Mouse (Mus musculus): ENCODE measurements around the gene Syvn1. TPM values are rescaled to one million over a fixed set of nuclear protein-coding genes. Genes with fewer than 3 reads are reported as not detected.
"Not testable (repeated sequence)": the region's sequence is repeated elsewhere in the genome, so short reads cannot be mapped to it uniquely, and the experiment has no call there.

The Syvn1 gene
- total RNA-seq, 2 experiments from 2014 or later = 28.9 to 30.7 TPM

- DNase-seq (ENCODE audit: low spot score in 2 of 2) = no peak
Measured at GRCm38 (mm10) chr19:6038326-6038725, 8.1 kb upstream of the Syvn1 start.

- DNase-seq (ENCODE audit: low spot score in 2 of 2) = no peak
Measured at GRCm38 (mm10) chr19:6040002-6040401, 6.4 kb upstream of the Syvn1 start.

GRCm38 (mm10) chr19:6042293-6042692, 4.1 kb upstream of the Syvn1 start:
- no peak for DNase-seq (ENCODE audit: low spot score in 2 of 2)

GRCm38 (mm10) chr19:6044102-6044501, 2.3 kb upstream of the Syvn1 start:
- not testable (repeated sequence) for DNase-seq (ENCODE audit: low spot score in 2 of 2)

- no peak for DNase-seq (ENCODE audit: low spot score in 2 of 2)
Measured at GRCm38 (mm10) chr19:6045366-6046293, 746 bp upstream of the Syvn1 start.

GRCm38 (mm10) chr19:6047154-6047898, 950 bp downstream of the Syvn1 start:
- DNase-seq (ENCODE audit: low spot score in 2 of 2) = no peak

- DNase-seq (ENCODE audit: low spot score in 2 of 2) = no peak
Measured at GRCm38 (mm10) chr19:6047899-6048166, 1.5 kb downstream of the Syvn1 start.

GRCm38 (mm10) chr19:6048681-6049410, 2.5 kb downstream of the Syvn1 start:
- DNase-seq (ENCODE audit: low spot score in 2 of 2) = no peak

GRCm38 (mm10) chr19:6052516-6052915, 6.1 kb downstream of the Syvn1 start:
- DNase-seq (ENCODE audit: low spot score in 2 of 2) = no peak

GRCm38 (mm10) chr19:6054296-6054695, 7.9 kb downstream of the Syvn1 start:
- no peak for DNase-seq (ENCODE audit: low spot score in 2 of 2)

GRCm38 (mm10) chr19:6056696-6057095, 10.3 kb downstream of the Syvn1 start:
- DNase-seq (ENCODE audit: low spot score in 2 of 2) = no peak

- DNase-seq (ENCODE audit: low spot score in 2 of 2) = peak; percentile 99
Measured at GRCm38 (mm10) chr19:6057313-6058096, 11.1 kb downstream of the Syvn1 start, which contains the start of the genes Mrpl49 and Fau. Gene Mrpl49 (minus strand): TSS chr19:6057785. Gene Fau (plus strand): TSS chr19:6057844.

- no peak for DNase-seq (ENCODE audit: low spot score in 2 of 2)
Measured at GRCm38 (mm10) chr19:6058513-6058912, 12.1 kb downstream of the Syvn1 start.

GRCm38 (mm10) chr19:6058966-6059365, 12.6 kb downstream of the Syvn1 start:
- no peak for DNase-seq (ENCODE audit: low spot score in 2 of 2)

- DNase-seq (ENCODE audit: low spot score in 2 of 2) = peak; percentile 75 to 92
Measured at GRCm38 (mm10) chr19:6061021-6061533, 14.7 kb downstream of the Syvn1 start, which contains the start of gene Znhit2. Gene Znhit2 (plus strand): TSS chr19:6061192.

- DNase-seq (ENCODE audit: low spot score in 2 of 2) = peak in 1 of 2 experiments; percentile 45
Measured at GRCm38 (mm10) chr19:6061641-6062302, 15.4 kb downstream of the Syvn1 start.

- no peak for DNase-seq (ENCODE audit: low spot score in 2 of 2)
Measured at GRCm38 (mm10) chr19:6062418-6062817, 16.0 kb downstream of the Syvn1 start.

GRCm38 (mm10) chr19:6063081-6063480, 16.7 kb downstream of the Syvn1 start:
- no peak for DNase-seq (ENCODE audit: low spot score in 2 of 2)

- DNase-seq (ENCODE audit: low spot score in 2 of 2) = no peak
Measured at GRCm38 (mm10) chr19:6066571-6066970, 20.2 kb downstream of the Syvn1 start.

Measured in gastrocnemius, postnatal 4 days (tissue).